Mouse (Mus musculus) heart, adult 2 months (tissue): ENCODE results near the gene Avpi1. TPM values are rescaled to one million over a fixed set of nuclear protein-coding genes. Genes with fewer than 3 reads are reported as not detected.

Experiments used
- DNase-seq, 2 experiments: peaks; one replicate each; pipeline ENCODE4 v3.0.0; 2021
- H3K27ac ChIP-seq: fragments of 200-600 bp; 2 replicates; pipeline ENCODE4 v1.8.1; 2022
- H3K27me3 ChIP-seq: fragments of 200-500 bp; 2 replicates; pipeline ENCODE4 v1.6.1; 2012; ENCODE audit warnings: mild to moderate bottlenecking, low read length, inconsistent platforms, mixed read lengths; ENCODE audit not compliant: control insufficient read depth, insufficient read depth
- H3K36me3 ChIP-seq: fragments of 200-500 bp; 2 replicates; pipeline ENCODE4 v1.6.1; 2012; ENCODE audit warnings: low read length, inconsistent platforms; ENCODE audit not compliant: control insufficient read depth, insufficient read depth
- H3K4me1 ChIP-seq: fragments of 200-500 bp; 2 replicates; pipeline ENCODE4 v1.6.1; 2011; ENCODE audit warnings: low read length; ENCODE audit not compliant: control insufficient read depth, insufficient read depth
- H3K4me3 ChIP-seq: fragments of 200-600 bp; 2 replicates; pipeline ENCODE4 v1.8.1; 2022
- H3K79me2 ChIP-seq: fragments of 200-500 bp; replicated peaks from 2 replicates; pipeline ENCODE4 v1.6.1; 2012; ENCODE audit warnings: mild to moderate bottlenecking, inconsistent platforms, low read length, moderate library complexity, mixed read lengths; ENCODE audit not compliant: control insufficient read depth, insufficient read depth
- H3K9ac ChIP-seq: fragments of 200-500 bp; 2 replicates; pipeline ENCODE4 v1.6.1; 2012; ENCODE audit warnings: low read depth, mild to moderate bottlenecking, control low read depth, inconsistent platforms, low read length, mixed read lengths
- CTCF ChIP-seq: fragments of 200-600 bp; IDR thresholded peaks from 2 replicates; pipeline ENCODE4 v1.8.1; 2022; ENCODE audit warnings: antibody characterized with exemption, mild to moderate bottlenecking, moderate library complexity
- EP300 ChIP-seq: fragments of 200-500 bp; IDR thresholded peaks from 2 replicates; pipeline ENCODE4 v1.6.1; 2011; ENCODE audit warnings: low read depth, low read length, control low read depth; ENCODE audit not compliant: insufficient read depth
- POLR2A ChIP-seq: fragments of 200-500 bp; IDR thresholded peaks from 2 replicates; pipeline ENCODE4 v1.6.1; 2011; ENCODE audit warnings: mild to moderate bottlenecking, low read depth, low read length, control low read depth; ENCODE audit not compliant: insufficient read depth
- WGBS: fragments of 180-500 bp; shearing (Covaris S2); methylation state at CpG from one replicate; pipeline ENCODE4 v1.1.7; 2018; 5-methylcytosine and 5-hydroxymethylcytosine counted together
- intact Hi-C: fragments of 180-260 bp; cut with DNase I; formaldehyde crosslinking; loops from one replicate; pipeline ENCODE4 v1.15.1; 2025
- polyA plus RNA-seq: library from polyadenylated mRNA; depleted of rRNA; stranded (reverse); fragments of >200 nt; gene quantifications from 2 replicates; pipeline ENCODE4 v1.2.3, GENCODE M21; 2012; rRNA removed
- total RNA-seq, 2 experiments: library from RNA; stranded (reverse); gene quantifications; 2 replicates each; pipeline ENCODE4 v1.2.3; 2021

Avpi1 gene
- total and polyA plus RNA-seq, 3 experiments, result 10.0 to 14.4 (median 13.1) TPM

- Histone ChIP-seq H3K27ac (no peak overlapping the region), H3K4me3 (no peak overlapping the region), H3K4me1 (no peaks in the 10 kb centered on the region), H3K27me3 (no peaks in the 10 kb centered on the region), H3K79me2 (no peaks in the 10 kb centered on the region), H3K9ac (no peak overlapping the region), H3K36me3 (no peaks in the 10 kb centered on the region)
- intact Hi-C loops, result no loop called here
- DNase-seq, result no peak
- 90% methylated on average over 12 of the region's 12 CpGs for WGBS
- TF ChIP-seq EP300 (no peak), POLR2A (no peak), CTCF (no peak)
These were observed 49.9 kb downstream of the Avpi1 start for GRCm38 (mm10) chr19:42079006-42079405.

- 91% methylated on average over 8 of the region's 8 CpGs for WGBS
- Histone ChIP-seq H3K79me2 (no peaks in the 10 kb centered on the region), H3K27me3 (no peaks in the 10 kb centered on the region), H3K36me3 (no peaks in the 10 kb centered on the region), H3K4me1 (no peaks in the 10 kb centered on the region), H3K9ac (no peak overlapping the region), H3K27ac (no peak overlapping the region), H3K4me3 (no peak overlapping the region)
- TF ChIP-seq POLR2A, result no peak
- no peak for TF ChIP-seq EP300
- no peak for TF ChIP-seq CTCF
- DNase-seq, result no peak
- intact Hi-C loops, result no loop called here
These were observed 50.3 kb downstream of the Avpi1 start for GRCm38 (mm10) chr19:42078566-42078965.

GRCm38 (mm10) chr19:42075992-42076391, 52.9 kb downstream of the Avpi1 start:
- intact Hi-C loops, result no loop called here
- Histone ChIP-seq H3K9ac (no peak overlapping the region), H3K27me3 (no peaks in the 10 kb centered on the region), H3K4me3 (no peak overlapping the region), H3K79me2 (no peaks in the 10 kb centered on the region), H3K27ac (no peak overlapping the region), H3K4me1 (no peaks in the 10 kb centered on the region), H3K36me3 (no peaks in the 10 kb centered on the region)
- WGBS, result 91% methylated on average over 16 of the region's 16 CpGs
- no peak for DNase-seq
- TF ChIP-seq CTCF (no peak), EP300 (no peak), POLR2A (no peak)

GRCm38 (mm10) chr19:42075051-42075450, 53.8 kb downstream of the Avpi1 start:
- TF ChIP-seq EP300 (no peak), POLR2A (no peak)
- Histone ChIP-seq H3K9ac (no peak overlapping the region), H3K79me2 (no peaks in the 10 kb centered on the region), H3K4me1 (no peaks in the 10 kb centered on the region), H3K4me3 (no peak overlapping the region), H3K36me3 (no peaks in the 10 kb centered on the region), H3K27ac (no peak overlapping the region), H3K27me3 (no peaks in the 10 kb centered on the region)
- intact Hi-C loops, result no loop called here
- DNase-seq, result peak in 1 of 2 experiments; percentile 25
- 87% methylated on average over 2 of the region's 2 CpGs for WGBS

Other genes with a start within 250 kb of the Avpi1 start
- 10 to 100 TPM; 13.7 to 17.4 TPM for gene Rrp12, start 232.9 kb downstream of the Avpi1 start, total RNA-seq
- gene Rrp12, start 232.9 kb downstream of the Avpi1 start, polyA plus RNA-seq, result 6.6 and 6.9 TPM in 2 replicates
- 100 to 1,000 TPM; 122 to 135 TPM for gene Pgam1, start 217.1 kb downstream of the Avpi1 start, total RNA-seq
- 111 and 162 TPM in 2 replicates for gene Pgam1, start 217.1 kb downstream of the Avpi1 start, polyA plus RNA-seq
- 10 to 100 TPM; 13.2 to 13.9 TPM for gene Exosc1, start 195.6 kb downstream of the Avpi1 start, total RNA-seq
- 9.8 and 9.9 TPM in 2 replicates for gene Exosc1, start 195.6 kb downstream of the Avpi1 start, polyA plus RNA-seq
- 10 to 100 TPM; 12.3 to 14.6 TPM for gene Zdhhc16, start 195.6 kb downstream of the Avpi1 start, total RNA-seq
- gene Zdhhc16, start 195.6 kb downstream of the Avpi1 start, polyA plus RNA-seq, result 40.3 and 53.3 TPM in 2 replicates
- 10 to 100 TPM; 14.2 to 17.9 TPM for gene Mms19, start 147.9 kb downstream of the Avpi1 start, total RNA-seq
- gene Mms19, start 147.9 kb downstream of the Avpi1 start, polyA plus RNA-seq, result 35.4 and 48.4 TPM in 2 replicates
- 10 to 100 TPM; 21.4 to 22.7 TPM for gene Ubtd1, start 147.3 kb downstream of the Avpi1 start, total RNA-seq
- 27.3 and 37.3 TPM in 2 replicates for gene Ubtd1, start 147.3 kb downstream of the Avpi1 start, polyA plus RNA-seq
- under 1 TPM; 0.20 to 0.42 TPM for gene Ankrd2, start 93.1 kb downstream of the Avpi1 start, total RNA-seq
- not detected in 2 replicates for gene Ankrd2, start 93.1 kb downstream of the Avpi1 start, polyA plus RNA-seq
- 1 to 10 TPM; 1.6 to 2.3 TPM for gene Hoga1, start 83.4 kb downstream of the Avpi1 start, total RNA-seq
- 0.85 and 1.4 TPM in 2 replicates for gene Hoga1, start 83.4 kb downstream of the Avpi1 start, polyA plus RNA-seq
- under 1 TPM in 1 of 2 experiments, not detected in 1; 0.23 TPM for gene 4933411K16Rik, start 76.8 kb downstream of the Avpi1 start, total RNA-seq
- gene 4933411K16Rik, start 76.8 kb downstream of the Avpi1 start, polyA plus RNA-seq, result 0.41 and 0.73 TPM in 2 replicates
- 1 to 10 TPM; 2.3 to 2.5 TPM for gene Morn4, start 42.7 kb downstream of the Avpi1 start, total RNA-seq
- 5.0 and 5.5 TPM in 2 replicates for gene Morn4, start 42.7 kb downstream of the Avpi1 start, polyA plus RNA-seq
- gene Pi4k2a, start 38.6 kb downstream of the Avpi1 start, total RNA-seq, result 10 to 100 TPM; 18.2 to 21.3 TPM
- 15.1 and 21.4 TPM in 2 replicates for gene Pi4k2a, start 38.6 kb downstream of the Avpi1 start, polyA plus RNA-seq
- gene Marveld1, start 18.3 kb upstream of the Avpi1 start, total RNA-seq, result 10 to 100 TPM; 21.1 to 21.9 TPM
- 55.0 and 61.4 TPM in 2 replicates for gene Marveld1, start 18.3 kb upstream of the Avpi1 start, polyA plus RNA-seq
- gene Zfyve27, start 34.9 kb upstream of the Avpi1 start, total RNA-seq, result 10 to 100 TPM; 20.2 to 20.3 TPM
- 27.6 and 33.6 TPM in 2 replicates for gene Zfyve27, start 34.9 kb upstream of the Avpi1 start, polyA plus RNA-seq
- gene Sfrp5, start 73.2 kb upstream of the Avpi1 start, total RNA-seq, result 1 to 10 TPM; 4.7 to 5.9 TPM
- 11.6 and 19.0 TPM in 2 replicates for gene Sfrp5, start 73.2 kb upstream of the Avpi1 start, polyA plus RNA-seq
- under 1 TPM; 0.50 to 0.75 TPM for gene Golga7b, start 118.5 kb upstream of the Avpi1 start, total RNA-seq
- 1.0 and 1.1 TPM in 2 replicates for gene Golga7b, start 118.5 kb upstream of the Avpi1 start, polyA plus RNA-seq